Mouse (Mus musculus) liver, adult 10 weeks (tissue): ENCODE data around the gene Dus3l. TPM values are rescaled to one million over a fixed set of nuclear protein-coding genes. Genes with fewer than 3 reads are reported as not detected.

Source experiments
- polyA plus RNA-seq: library from polyadenylated mRNA; stranded (reverse); fragments of 350-450 nt; fragmentation: Illumina TruSeq; extraction: RNeasy Lipid Tissue Mini Kit (QIAGEN cat#74804); gene quantifications from one replicate; pipeline ENCODE4 v1.2.3, GENCODE M21; 2014; ENCODE audit warnings: low read depth, low replicate concordance

Dus3l gene
- 0.64 TPM for polyA plus RNA-seq

DNA sequence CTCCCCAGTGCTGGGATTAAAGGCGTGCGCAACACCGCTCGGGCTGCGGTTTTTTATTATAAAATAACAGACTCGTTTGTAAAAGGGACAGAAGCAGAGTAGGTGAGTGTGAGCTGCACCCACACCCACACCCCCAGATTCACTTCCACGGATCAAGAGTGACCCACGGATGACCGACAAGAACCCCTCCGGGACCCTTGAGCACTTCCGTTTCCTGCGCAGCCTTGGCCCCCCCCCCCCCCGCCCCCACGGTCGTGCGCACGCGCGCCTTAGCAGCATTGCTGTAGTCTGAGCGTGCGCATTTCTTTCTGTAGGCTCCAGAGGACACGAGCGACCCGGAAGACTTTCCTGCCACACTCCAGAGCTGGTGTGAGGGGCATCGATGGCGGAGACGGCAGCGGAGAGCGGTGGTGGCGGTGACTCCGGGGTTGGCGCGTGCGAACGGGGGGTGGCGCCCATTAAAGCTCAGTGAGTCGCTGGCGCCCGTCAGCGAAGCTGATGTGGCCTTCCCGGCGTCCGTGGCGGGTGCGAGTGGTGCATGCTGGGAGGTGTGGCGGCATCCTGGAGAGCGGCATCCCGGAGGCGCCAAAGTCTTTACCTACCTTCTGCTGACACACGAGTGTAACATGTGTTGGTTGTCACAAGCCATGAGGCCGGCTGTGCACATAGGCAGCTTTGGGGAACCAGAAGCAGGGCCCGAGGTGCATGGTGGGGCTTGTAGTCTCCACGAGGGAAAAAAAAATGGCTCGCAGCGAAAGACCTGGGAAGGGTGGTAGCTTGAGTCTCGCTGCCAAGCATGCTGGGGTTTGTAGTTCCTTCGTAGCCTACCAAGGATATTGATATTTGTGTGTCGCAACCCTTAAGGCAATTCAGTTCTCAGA is at the start of gene Dus3l:
Gene Dus3l (plus strand): TSS at position 284 of the 881 bp plus-strand sequence.

DNA sequence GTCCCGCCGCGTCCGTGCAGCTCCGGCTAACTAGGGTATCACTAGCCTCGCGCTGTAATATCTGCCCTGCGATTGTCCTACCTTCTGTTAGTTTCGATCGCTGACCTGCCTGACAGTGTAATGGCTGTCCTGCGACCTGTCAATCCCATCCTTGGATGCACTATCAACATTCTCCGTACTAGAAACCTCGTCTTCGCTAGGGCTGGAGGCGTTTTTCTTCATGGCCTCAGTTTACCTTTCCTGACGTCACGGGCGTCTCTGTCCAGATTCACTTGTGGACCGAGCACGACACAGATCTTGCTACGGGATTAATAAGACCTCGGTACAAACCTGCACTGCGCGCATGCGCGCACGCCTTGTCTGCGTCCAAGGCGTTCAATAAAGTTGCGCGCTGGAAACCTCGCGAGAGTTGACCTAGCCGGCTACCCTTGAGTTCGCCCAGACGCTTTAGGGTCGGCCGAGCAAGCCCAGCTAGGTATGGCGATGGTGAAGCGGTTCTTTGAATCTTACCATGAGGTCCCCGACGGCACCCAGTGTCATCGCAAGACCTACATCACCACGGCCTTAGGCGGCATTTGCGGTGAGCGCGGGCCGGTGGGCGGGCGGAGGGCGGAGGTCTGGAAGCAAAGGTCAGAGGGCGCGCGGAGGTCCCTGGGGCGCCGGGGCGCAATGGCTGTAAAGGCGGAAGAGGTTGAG is 47.0 kb upstream of the Dus3l start, which contains the start of the genes Ndufa11 and Vmac:
Gene Ndufa11 (plus strand): TSS at position 405 of the 696 bp plus-strand sequence.
Gene Vmac (minus strand): TSS at position 660 of the 696 bp plus-strand sequence.

DNA sequence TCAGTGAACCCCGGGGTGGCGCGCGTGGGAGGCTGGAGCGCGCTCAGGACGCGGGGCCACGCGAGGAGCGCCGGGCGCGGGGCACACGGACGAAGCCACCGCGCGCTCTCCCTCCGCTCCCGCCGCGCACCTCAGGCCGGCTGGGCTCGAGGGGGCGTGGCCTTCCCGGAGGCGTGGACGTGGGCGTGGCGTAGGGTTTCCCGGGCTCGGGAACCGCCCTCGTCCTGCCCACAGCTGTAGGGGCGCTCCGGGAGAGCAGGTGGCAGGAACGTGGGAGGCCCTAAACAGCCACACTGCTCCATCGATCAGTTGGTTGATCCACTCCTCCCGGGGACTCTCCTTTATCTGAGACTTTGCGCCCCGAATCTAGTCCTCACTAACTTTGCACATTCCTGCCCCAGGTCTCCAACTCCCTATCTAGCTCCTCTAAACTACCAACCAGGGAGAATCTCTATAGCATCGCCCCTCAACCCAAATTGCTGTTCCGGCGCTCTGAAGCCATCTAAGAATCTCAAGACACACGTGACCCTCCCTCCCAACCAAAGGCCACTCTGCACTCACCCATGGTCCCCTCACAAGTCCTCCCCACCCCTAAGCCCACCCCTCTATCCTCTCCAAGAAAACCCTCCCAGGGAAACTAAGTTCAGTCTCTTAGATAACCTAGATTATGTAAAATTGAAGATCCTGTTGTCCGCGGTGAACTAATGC is 7.0 kb upstream of the Dus3l start, which contains the start of gene Nrtn:
Gene Nrtn (minus strand): TSS at position 115 of the 708 bp plus-strand sequence.

GRCm38 (mm10) chr17:56769950-56770349 is 5.4 kb downstream of the Dus3l start, which contains the start of gene Prr22:
Gene Prr22 (plus strand): TSS chr17:56770250.

Other genes starting within 250 kb of the Dus3l start
- not detected for gene Gm20219, start 210.4 kb upstream of the Dus3l start, polyA plus RNA-seq
- 22.4 TPM for gene Safb2, start 180.2 kb upstream of the Dus3l start, polyA plus RNA-seq
- 7.8 TPM for gene Safb, start 179.9 kb upstream of the Dus3l start, polyA plus RNA-seq
- 30.1 TPM for gene 2410015M20Rik, start 155.0 kb upstream of the Dus3l start, polyA plus RNA-seq
- gene Rpl36, start 151.3 kb upstream of the Dus3l start, polyA plus RNA-seq, result not detected
- gene Lonp1, start 137.9 kb upstream of the Dus3l start, polyA plus RNA-seq, result 10.4 TPM
- gene Catsperd, start 136.6 kb upstream of the Dus3l start, polyA plus RNA-seq, result 0.53 TPM
- gene Ranbp3, start 91.5 kb upstream of the Dus3l start, polyA plus RNA-seq, result 1.4 TPM
- gene Ndufa11, start 47.0 kb upstream of the Dus3l start, polyA plus RNA-seq, result not detected
- gene Vmac, start 46.7 kb upstream of the Dus3l start, polyA plus RNA-seq, result 6.5 TPM
- not detected for gene Nrtn, start 7.2 kb upstream of the Dus3l start, polyA plus RNA-seq
- gene Prr22, start 5.5 kb downstream of the Dus3l start, polyA plus RNA-seq, result not detected
- not detected for gene Rfx2, start 66.3 kb downstream of the Dus3l start, polyA plus RNA-seq
- not detected for gene Acsbg2, start 109.7 kb downstream of the Dus3l start, polyA plus RNA-seq
- not detected for gene 1700061G19Rik, start 110.7 kb downstream of the Dus3l start, polyA plus RNA-seq
- 0.77 TPM for gene Mllt1, start 170.7 kb downstream of the Dus3l start, polyA plus RNA-seq
- gene Acer1, start 217.4 kb downstream of the Dus3l start, polyA plus RNA-seq, result not detected
- 4.0 TPM for gene Clpp, start 225.5 kb downstream of the Dus3l start, polyA plus RNA-seq
- 2.8 TPM for gene Alkbh7, start 232.6 kb downstream of the Dus3l start, polyA plus RNA-seq
- gene Pspn, start 235.3 kb downstream of the Dus3l start, polyA plus RNA-seq, result not detected
- 2.1 TPM for gene Gtf2f1, start 246.5 kb downstream of the Dus3l start, polyA plus RNA-seq
- gene Gm17949, start 246.7 kb downstream of the Dus3l start, polyA plus RNA-seq, result not detected